Mouse (Mus musculus): ENCODE measurements at regions not wholly inside any gene's neighbourhood (a gene's known extent, or its start where the extent isn't known, plus 50 kb on each side); places are given as distances from the start of the nearest gene placed in this dataset.
A peak's percentile ranks its signal among the peaks of the same experiment; 100 is the strongest.

DNA sequence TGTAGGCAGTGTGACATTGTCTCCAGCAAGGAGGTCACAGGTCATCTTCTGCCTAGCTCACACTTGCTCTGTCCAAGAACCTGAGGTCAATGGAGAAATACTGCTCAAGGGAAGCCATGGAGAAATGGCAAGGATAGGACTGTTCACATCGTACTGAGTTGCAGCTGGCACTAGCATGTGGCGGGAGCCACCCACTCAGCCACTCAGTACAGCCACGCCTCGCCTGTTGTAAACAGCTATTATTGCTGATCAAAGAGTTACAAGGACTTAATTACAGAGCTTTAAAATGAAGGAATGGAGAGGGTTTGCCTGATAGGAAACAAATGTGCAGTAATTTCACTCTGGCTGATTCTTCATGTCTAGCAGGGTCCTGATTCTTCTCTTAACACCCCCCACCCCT is 64.8 kb downstream of the Dll1 start:
- H3K4me1 ChIP-seq (ENCODE audit: control insufficient read depth, insufficient read depth, low read length) = no peaks in the 10 kb centered on the region
- 65% methylated on average over 4 of the region's 4 CpGs for WGBS
- H3K4me2 ChIP-seq (ENCODE audit: low read depth, low read length) = no peak overlapping the region
- H3K27me3 ChIP-seq (replicated peaks; ENCODE audit: control insufficient read depth, insufficient read depth, low read length) = no peaks in the 10 kb centered on the region
- no peak overlapping the region for H3K9ac ChIP-seq (ENCODE audit: low read depth, low read length)
- H3K27ac ChIP-seq (replicated peaks; ENCODE audit: low read depth, low read length) = no peak overlapping the region
- no peaks in the 10 kb centered on the region for H3K9me3 ChIP-seq (ENCODE audit: control insufficient read depth, low read length)
- no peaks in the 10 kb centered on the region for H3K36me3 ChIP-seq (ENCODE audit: control insufficient read depth, insufficient read depth, low read length)
- DNase-seq (ENCODE audit: low spot score) (no peak), ATAC-seq (ENCODE audit: low read depth) (no peak)
- no peak overlapping the region for H3K4me3 ChIP-seq (ENCODE audit: low read depth, low read length)

DNA sequence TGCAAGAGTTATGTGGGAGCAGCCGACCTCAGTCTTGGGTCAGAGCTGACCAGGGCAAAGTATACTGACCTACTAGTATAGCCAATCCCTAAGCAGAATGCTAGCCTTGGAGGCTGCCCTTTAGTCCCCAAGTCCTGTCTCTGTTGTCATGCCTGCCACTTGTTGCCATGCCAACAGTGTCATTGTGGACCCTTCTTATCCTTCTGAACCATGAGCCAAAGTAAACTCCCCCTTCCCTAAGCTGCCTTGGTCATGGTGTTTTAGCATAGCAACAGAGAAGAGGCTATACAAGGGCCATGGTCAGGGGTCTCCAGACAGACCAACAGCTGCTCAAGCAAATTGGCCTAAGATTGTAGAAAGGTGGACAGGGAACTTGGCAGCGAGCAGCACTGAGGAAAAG is 66.2 kb downstream of the Dll1 start:
- DNase-seq (ENCODE audit: low spot score) = no peak
- no peaks in the 10 kb centered on the region for H3K36me3 ChIP-seq (ENCODE audit: control insufficient read depth, insufficient read depth, low read length)
- WGBS = 75% methylated on average over 2 of the region's 2 CpGs

DNA sequence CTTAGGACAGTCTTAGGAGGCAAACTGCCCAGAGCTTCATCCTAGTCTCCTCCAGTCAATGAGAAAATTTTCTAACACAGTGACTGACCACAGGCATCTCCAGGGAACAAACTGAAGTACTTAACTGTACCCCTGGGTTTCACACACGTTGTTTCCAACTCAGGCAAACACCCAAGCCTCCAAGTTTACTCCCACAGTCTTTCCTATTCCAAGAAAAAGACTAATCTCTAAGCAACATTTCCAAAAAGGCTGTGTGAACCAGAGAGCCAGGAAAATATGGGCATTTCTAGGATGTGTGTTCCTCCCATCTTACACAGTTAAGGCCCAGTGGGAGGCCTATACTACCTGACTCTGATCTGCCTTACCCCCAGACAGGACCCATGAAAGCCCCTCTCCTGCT is 74.6 kb downstream of the Dll1 start:
- no peaks in the 10 kb centered on the region for H3K36me3 ChIP-seq (ENCODE audit: control insufficient read depth, insufficient read depth, low read length)
- H3K27me3 ChIP-seq (replicated peaks; ENCODE audit: control insufficient read depth, insufficient read depth, low read length) = no peaks in the 10 kb centered on the region
- 57% methylated on average over 1 of the region's 1 CpGs for WGBS
- H3K4me1 ChIP-seq (ENCODE audit: control insufficient read depth, insufficient read depth, low read length) = no peaks in the 10 kb centered on the region
- no peaks in the 10 kb centered on the region for H3K9me3 ChIP-seq (ENCODE audit: control insufficient read depth, low read length)
- no peak overlapping the region for H3K9ac ChIP-seq (ENCODE audit: low read depth, low read length)
- DNase-seq (ENCODE audit: low spot score) (no peak), ATAC-seq (ENCODE audit: low read depth) (no peak)
- H3K4me3 ChIP-seq (ENCODE audit: low read depth, low read length) = no peak overlapping the region
- H3K4me2 ChIP-seq (ENCODE audit: low read depth, low read length) = no peak overlapping the region
- no peak overlapping the region for H3K27ac ChIP-seq (replicated peaks; ENCODE audit: low read depth, low read length)

More for the DNA sequence above, 66.2 kb downstream of the Dll1 start:
- no peak overlapping the region for H3K27ac ChIP-seq (replicated peaks; ENCODE audit: low read depth, low read length)
- no peak for ATAC-seq (ENCODE audit: low read depth)
- H3K4me3 ChIP-seq (ENCODE audit: low read depth, low read length) = no peak overlapping the region
- no peaks in the 10 kb centered on the region for H3K4me1 ChIP-seq (ENCODE audit: control insufficient read depth, insufficient read depth, low read length)
- no peaks in the 10 kb centered on the region for H3K27me3 ChIP-seq (replicated peaks; ENCODE audit: control insufficient read depth, insufficient read depth, low read length)
- no peak overlapping the region for H3K9ac ChIP-seq (ENCODE audit: low read depth, low read length)
- no peak overlapping the region for H3K4me2 ChIP-seq (ENCODE audit: low read depth, low read length)
- no peaks in the 10 kb centered on the region for H3K9me3 ChIP-seq (ENCODE audit: control insufficient read depth, low read length)

DNA sequence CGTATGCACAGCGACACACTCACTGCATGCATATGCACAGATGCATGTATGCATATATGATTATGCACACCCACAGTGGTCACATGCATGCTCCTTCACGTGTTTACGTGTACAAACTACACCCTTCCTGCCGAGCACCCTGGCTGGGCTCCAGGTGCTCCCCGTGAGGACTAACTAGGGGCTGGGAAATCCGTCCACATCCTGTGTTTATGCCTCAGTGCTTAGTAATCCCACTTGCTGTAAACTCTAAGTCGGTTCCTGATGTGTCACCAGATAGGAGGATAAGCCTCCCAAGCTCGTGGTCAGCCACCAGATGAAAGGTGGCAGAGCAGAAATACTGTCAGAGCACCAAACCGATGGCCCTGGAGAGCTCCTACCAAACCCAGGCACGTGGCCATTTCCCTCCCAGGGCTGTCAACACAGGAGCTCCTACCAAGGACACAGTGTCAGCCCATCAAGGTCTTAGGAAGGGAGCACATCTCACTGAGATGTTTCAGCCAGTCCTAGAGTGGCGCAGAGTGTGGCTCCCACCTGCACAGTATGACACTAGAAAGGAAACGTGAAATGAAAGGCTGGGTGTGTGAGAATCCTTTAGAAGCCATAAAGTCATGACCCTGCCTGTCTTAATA is 76.8 kb downstream of the Dll1 start:
- no peak overlapping the region for H3K27ac ChIP-seq (replicated peaks; ENCODE audit: low read depth, low read length)
- no peak overlapping the region for H3K4me3 ChIP-seq (ENCODE audit: low read depth, low read length)
- 69% methylated on average over 12 of the region's 13 CpGs for WGBS
- no peaks in the 10 kb centered on the region for H3K36me3 ChIP-seq (ENCODE audit: control insufficient read depth, insufficient read depth, low read length)
- ATAC-seq (ENCODE audit: low read depth) (no peak), DNase-seq (ENCODE audit: low spot score) (no peak)
- H3K4me2 ChIP-seq (ENCODE audit: low read depth, low read length) = no peak overlapping the region
- no peaks in the 10 kb centered on the region for H3K27me3 ChIP-seq (replicated peaks; ENCODE audit: control insufficient read depth, insufficient read depth, low read length)
- H3K4me1 ChIP-seq (ENCODE audit: control insufficient read depth, insufficient read depth, low read length) = no peaks in the 10 kb centered on the region
- H3K9me3 ChIP-seq (ENCODE audit: control insufficient read depth, low read length) = no peaks in the 10 kb centered on the region
- H3K9ac ChIP-seq (ENCODE audit: low read depth, low read length) = no peak overlapping the region

DNA sequence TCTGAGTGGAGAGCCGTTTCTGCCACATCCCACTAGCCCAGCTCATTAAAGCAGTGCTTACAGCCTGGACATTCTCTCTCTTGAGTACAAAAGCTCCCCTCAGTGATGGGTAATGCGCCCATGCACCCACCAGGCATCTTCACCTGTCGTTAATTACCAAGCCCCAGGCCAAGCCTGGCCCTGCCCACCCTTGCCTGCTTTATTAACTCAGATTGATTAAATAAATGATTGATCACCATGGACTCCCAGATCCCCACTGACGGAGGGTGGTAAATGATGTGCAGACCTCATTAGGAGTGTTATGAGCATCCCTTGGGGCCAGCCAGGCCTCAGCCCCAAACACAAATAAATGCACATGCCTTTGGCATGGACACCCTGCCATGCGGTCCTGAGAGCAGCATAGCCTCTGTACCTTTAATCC is 82.5 kb downstream of the Dll1 start:
- H3K9ac ChIP-seq (ENCODE audit: low read depth, low read length) = no peak overlapping the region
- no peak for ATAC-seq (ENCODE audit: low read depth)
- WGBS = 64% methylated on average over 5 of the region's 5 CpGs
- no peaks in the 10 kb centered on the region for H3K4me1 ChIP-seq (ENCODE audit: control insufficient read depth, insufficient read depth, low read length)
- DNase-seq (ENCODE audit: low spot score) = no peak
- no peaks in the 10 kb centered on the region for H3K9me3 ChIP-seq (ENCODE audit: control insufficient read depth, low read length)
- H3K27me3 ChIP-seq (replicated peaks; ENCODE audit: control insufficient read depth, insufficient read depth, low read length) = no peaks in the 10 kb centered on the region
- no peak overlapping the region for H3K27ac ChIP-seq (replicated peaks; ENCODE audit: low read depth, low read length)
- no peak overlapping the region for H3K4me2 ChIP-seq (ENCODE audit: low read depth, low read length)
- no peak overlapping the region for H3K4me3 ChIP-seq (ENCODE audit: low read depth, low read length)
- H3K36me3 ChIP-seq (ENCODE audit: control insufficient read depth, insufficient read depth, low read length) = no peaks in the 10 kb centered on the region

DNA sequence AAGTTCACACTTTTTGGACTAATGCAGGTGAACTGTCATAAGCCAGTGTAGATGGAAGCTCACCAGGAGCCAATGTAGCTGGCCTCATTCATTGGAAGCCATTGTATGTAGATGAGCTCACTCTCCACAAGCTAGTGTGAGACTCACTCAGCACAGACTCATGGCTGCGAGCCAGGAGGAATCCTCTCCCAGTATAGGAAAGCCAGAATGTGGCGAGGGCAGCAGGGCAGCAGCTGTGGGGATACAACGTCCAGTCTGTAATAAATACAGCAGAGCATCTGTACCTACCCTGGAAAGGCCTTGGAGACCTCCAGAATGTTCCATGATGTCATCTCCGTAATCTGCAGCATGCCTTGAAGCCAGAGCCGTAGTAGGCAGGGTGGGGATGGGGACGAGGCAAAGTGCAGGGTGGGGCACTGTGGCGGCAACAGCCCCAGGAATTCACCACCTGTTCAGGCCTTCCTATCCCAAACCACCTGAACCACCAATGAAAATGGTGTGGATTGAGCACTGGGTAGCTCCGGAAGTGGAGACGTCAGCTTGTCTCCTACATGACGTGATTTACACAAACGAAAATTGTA is 84.1 kb downstream of the Dll1 start:
- Histone ChIP-seq H3K27me3 (replicated peaks; ENCODE audit: control insufficient read depth, insufficient read depth, low read length) (no peaks in the 10 kb centered on the region), H3K36me3 (ENCODE audit: control insufficient read depth, insufficient read depth, low read length) (no peaks in the 10 kb centered on the region), H3K4me2 (ENCODE audit: low read depth, low read length) (no peak overlapping the region), H3K9ac (ENCODE audit: low read depth, low read length) (no peak overlapping the region), H3K4me1 (ENCODE audit: control insufficient read depth, insufficient read depth, low read length) (no peaks in the 10 kb centered on the region), H3K4me3 (ENCODE audit: low read depth, low read length) (no peak overlapping the region), H3K27ac (replicated peaks; ENCODE audit: low read depth, low read length) (no peak overlapping the region), H3K9me3 (ENCODE audit: control insufficient read depth, low read length) (no peaks in the 10 kb centered on the region)
- ATAC-seq (ENCODE audit: low read depth) (peak; percentile 73), DNase-seq (ENCODE audit: low spot score) (peak; percentile 56)
- WGBS = 68% methylated on average over 11 of the region's 11 CpGs

DNA sequence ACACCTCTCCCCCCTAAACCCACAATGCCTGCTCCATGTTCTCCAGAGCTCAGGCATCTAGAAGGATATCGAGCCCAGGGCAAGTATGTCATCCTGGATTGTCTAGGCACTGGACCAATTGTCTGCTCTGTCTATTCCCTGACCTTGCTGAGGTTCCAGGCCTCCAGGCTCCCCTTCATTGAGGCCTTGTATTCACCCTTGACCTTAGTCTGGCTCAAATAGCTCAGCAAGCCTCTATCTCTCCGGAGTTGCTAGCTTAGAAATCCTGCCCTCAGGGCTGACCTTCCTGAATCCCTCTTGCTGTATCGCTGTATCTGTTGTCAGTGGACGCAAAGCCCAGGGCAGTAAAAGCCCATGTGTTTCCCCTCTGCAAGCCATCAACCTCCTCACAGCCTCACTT is 85.0 kb downstream of the Dll1 start:
- ATAC-seq (ENCODE audit: low read depth) (no peak), DNase-seq (ENCODE audit: low spot score) (no peak)
- 38% methylated on average over 4 of the region's 4 CpGs for WGBS
- H3K9me3 ChIP-seq (ENCODE audit: control insufficient read depth, low read length) = no peaks in the 10 kb centered on the region
- H3K4me2 ChIP-seq (ENCODE audit: low read depth, low read length) = no peak overlapping the region
- H3K27me3 ChIP-seq (replicated peaks; ENCODE audit: control insufficient read depth, insufficient read depth, low read length) = no peaks in the 10 kb centered on the region
- no peak overlapping the region for H3K4me3 ChIP-seq (ENCODE audit: low read depth, low read length)
- H3K9ac ChIP-seq (ENCODE audit: low read depth, low read length) = no peak overlapping the region
- no peaks in the 10 kb centered on the region for H3K4me1 ChIP-seq (ENCODE audit: control insufficient read depth, insufficient read depth, low read length)
- no peaks in the 10 kb centered on the region for H3K36me3 ChIP-seq (ENCODE audit: control insufficient read depth, insufficient read depth, low read length)
- H3K27ac ChIP-seq (replicated peaks; ENCODE audit: low read depth, low read length) = no peak overlapping the region

DNA sequence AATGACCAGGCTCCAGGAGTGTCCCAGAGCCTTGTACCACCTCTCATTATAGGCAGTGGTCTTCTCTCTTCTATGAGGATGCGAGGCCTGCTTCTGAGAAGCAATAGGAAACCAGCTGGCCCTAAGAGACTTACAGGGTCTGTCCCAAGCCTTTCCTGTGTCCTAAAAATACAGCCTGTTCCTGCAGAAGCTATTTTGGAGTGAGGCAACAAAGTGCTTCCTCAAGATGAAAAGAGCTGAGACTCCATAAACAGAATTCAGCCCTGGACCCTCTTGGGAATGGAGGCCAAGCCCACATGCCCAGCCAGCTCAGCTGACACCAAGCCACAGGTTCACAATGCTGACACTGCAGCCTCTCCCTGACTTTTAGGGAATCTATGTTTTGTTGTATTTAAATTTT is 86.3 kb downstream of the Dll1 start:
- Histone ChIP-seq H3K27ac (replicated peaks; ENCODE audit: low read depth, low read length) (no peak overlapping the region), H3K27me3 (replicated peaks; ENCODE audit: control insufficient read depth, insufficient read depth, low read length) (no peaks in the 10 kb centered on the region), H3K9me3 (ENCODE audit: control insufficient read depth, low read length) (no peaks in the 10 kb centered on the region), H3K4me1 (ENCODE audit: control insufficient read depth, insufficient read depth, low read length) (peaks cover 2% of the 10 kb centered on the region), H3K36me3 (ENCODE audit: control insufficient read depth, insufficient read depth, low read length) (no peaks in the 10 kb centered on the region), H3K4me3 (ENCODE audit: low read depth, low read length) (no peak overlapping the region), H3K4me2 (ENCODE audit: low read depth, low read length) (no peak overlapping the region), H3K9ac (ENCODE audit: low read depth, low read length) (no peak overlapping the region)
- ATAC-seq (ENCODE audit: low read depth) (no peak), DNase-seq (ENCODE audit: low spot score) (peak; percentile 9)
- 77% methylated on average over 1 of the region's 1 CpGs for WGBS

DNA sequence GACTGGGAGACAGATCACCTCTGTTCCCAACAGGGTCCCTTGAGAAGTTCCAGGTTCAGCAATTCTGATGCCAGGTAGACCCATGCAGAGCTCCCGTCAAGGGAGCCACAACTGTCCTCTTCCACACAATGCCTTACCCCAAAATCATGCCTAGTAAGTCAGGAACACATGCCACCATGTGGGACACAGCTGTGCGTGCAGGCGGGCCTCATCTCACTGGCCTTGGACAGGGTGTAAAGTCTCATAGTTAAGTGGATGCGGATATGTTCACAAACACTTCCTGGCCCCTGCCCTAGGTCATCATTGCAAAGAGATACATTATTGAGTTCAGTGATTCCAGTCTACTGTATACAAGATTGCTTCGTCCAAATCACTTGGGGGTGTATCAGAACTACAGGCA is 87.6 kb downstream of the Dll1 start:
- Histone ChIP-seq H3K4me1 (ENCODE audit: control insufficient read depth, insufficient read depth, low read length) (peaks cover 9% of the 10 kb centered on the region), H3K9me3 (ENCODE audit: control insufficient read depth, low read length) (no peaks in the 10 kb centered on the region), H3K4me3 (ENCODE audit: low read depth, low read length) (no peak overlapping the region), H3K27me3 (replicated peaks; ENCODE audit: control insufficient read depth, insufficient read depth, low read length) (no peaks in the 10 kb centered on the region), H3K4me2 (ENCODE audit: low read depth, low read length) (no peak overlapping the region), H3K36me3 (ENCODE audit: control insufficient read depth, insufficient read depth, low read length) (no peaks in the 10 kb centered on the region), H3K27ac (replicated peaks; ENCODE audit: low read depth, low read length) (no peak overlapping the region), H3K9ac (ENCODE audit: low read depth, low read length) (no peak overlapping the region)
- 82% methylated on average over 5 of the region's 5 CpGs for WGBS
- ATAC-seq (ENCODE audit: low read depth) (no peak), DNase-seq (ENCODE audit: low spot score) (no peak)

Data from embryonic facial prominence, embryonic 14.5 days (tissue).